Mouse (Mus musculus): Measurements from ENCODE around the gene Nfrkb.
A peak's percentile ranks its signal among the peaks of the same experiment; 100 is the strongest.

Nfrkb gene

GRCm38 (mm10) chr9:31385947-31386354 lies at the start of gene Nfrkb:
Gene Nfrkb (plus strand): TSS chr9:31386192.
- DNase-seq (ENCODE audit: low spot score in 2 of 2), result peak; percentile 96 to 97

- DNase-seq (ENCODE audit: low spot score in 2 of 2), result no peak
Observed at GRCm38 (mm10) chr9:31344289-31344831, 41.6 kb upstream of the Nfrkb start.

- no peak for DNase-seq (ENCODE audit: low spot score in 2 of 2)
Observed at GRCm38 (mm10) chr9:31346575-31347080, 39.4 kb upstream of the Nfrkb start.

- no peak for DNase-seq (ENCODE audit: low spot score in 2 of 2)
Observed at GRCm38 (mm10) chr9:31348458-31348857, 37.5 kb upstream of the Nfrkb start.

- peak; percentile 60 to 82 for DNase-seq (ENCODE audit: low spot score in 2 of 2)
Observed at GRCm38 (mm10) chr9:31348915-31349314, 37.1 kb upstream of the Nfrkb start.

- no peak for DNase-seq (ENCODE audit: low spot score in 2 of 2)
Observed at GRCm38 (mm10) chr9:31352716-31353115, 33.3 kb upstream of the Nfrkb start.

GRCm38 (mm10) chr9:31353518-31353917 lies 32.5 kb upstream of the Nfrkb start:
- DNase-seq (ENCODE audit: low spot score in 2 of 2), result no peak

- no peak for DNase-seq (ENCODE audit: low spot score in 2 of 2)
Observed at GRCm38 (mm10) chr9:31354051-31354450, 31.9 kb upstream of the Nfrkb start.

GRCm38 (mm10) chr9:31363698-31364609 lies 22.0 kb upstream of the Nfrkb start:
- DNase-seq (ENCODE audit: low spot score in 2 of 2), result peak; percentile 71 to 73

- no peak for DNase-seq (ENCODE audit: low spot score in 2 of 2)
Observed at GRCm38 (mm10) chr9:31365086-31365485, 20.9 kb upstream of the Nfrkb start.

- DNase-seq (ENCODE audit: low spot score in 2 of 2), result no peak
Observed at GRCm38 (mm10) chr9:31371740-31372139, 14.3 kb upstream of the Nfrkb start.

GRCm38 (mm10) chr9:31376661-31377060 lies 9.3 kb upstream of the Nfrkb start:
- DNase-seq (ENCODE audit: low spot score in 2 of 2), result no peak

- DNase-seq (ENCODE audit: low spot score in 2 of 2), result no peak
Observed at GRCm38 (mm10) chr9:31384786-31385499, 1.0 kb upstream of the Nfrkb start.

GRCm38 (mm10) chr9:31385500-31385869 lies 507 bp upstream of the Nfrkb start:
- no peak for DNase-seq (ENCODE audit: low spot score in 2 of 2)

- DNase-seq (ENCODE audit: low spot score in 2 of 2), result peak in 1 of 2 experiments; percentile 48
Observed at GRCm38 (mm10) chr9:31386368-31387180, 582 bp downstream of the Nfrkb start.

GRCm38 (mm10) chr9:31387206-31387605 lies 1.2 kb downstream of the Nfrkb start:
- no peak for DNase-seq (ENCODE audit: low spot score in 2 of 2)

GRCm38 (mm10) chr9:31400441-31400840 lies 14.4 kb downstream of the Nfrkb start:
- peak; percentile 52 to 80 for DNase-seq (ENCODE audit: low spot score in 2 of 2)

- DNase-seq (ENCODE audit: low spot score in 2 of 2), result no peak
Observed at GRCm38 (mm10) chr9:31404311-31404710, 18.3 kb downstream of the Nfrkb start.

GRCm38 (mm10) chr9:31405217-31405616 lies 19.2 kb downstream of the Nfrkb start:
- no peak for DNase-seq (ENCODE audit: low spot score in 2 of 2)

GRCm38 (mm10) chr9:31412165-31412564 lies 26.2 kb downstream of the Nfrkb start:
- no peak for DNase-seq (ENCODE audit: low spot score in 2 of 2)

GRCm38 (mm10) chr9:31418821-31419220 lies 32.8 kb downstream of the Nfrkb start:
- DNase-seq (ENCODE audit: low spot score in 2 of 2), result no peak

Data from right cerebral cortex, postnatal 10 days (tissue).